Mouse (Mus musculus) CD4-positive, CD25-positive, alpha-beta regulatory T cell, adult 2 months (primary cell): Measurements from ENCODE around the gene Spin2d.
A peak's percentile ranks its signal among the peaks of the same experiment; 100 is the strongest.
"Not testable (repeated sequence)": the region's sequence is repeated elsewhere in the genome, so short reads cannot be mapped to it uniquely, and the experiment has no call there.

ENCODE experiments used
- DNase-seq: peaks from one replicate; pipeline ENCODE4 v3.0.0-alpha.2; 2012; ENCODE audit warnings: low read depth, low spot score

The Spin2d gene

GRCm38 (mm10) chrX:73176889-73177288 lies at the start of gene Spin2d:
Gene Spin2d, minus strand, starts transcription at chrX:73176989.
- not testable (repeated sequence) for DNase-seq

GRCm38 (mm10) chrX:73225365-73225764 lies 48.6 kb upstream of the Spin2d start:
- DNase-seq: no peak

- DNase-seq: peak; percentile 19
Measured at GRCm38 (mm10) chrX:73213819-73214564, 37.2 kb upstream of the Spin2d start, which contains the start of gene Xlr4b. Gene Xlr4b, plus strand, starts transcription at chrX:73214333.

GRCm38 (mm10) chrX:73191934-73192333 lies 15.1 kb upstream of the Spin2d start, which contains the start of gene Xlr3b:
Gene Xlr3b, plus strand, starts transcription at chrX:73192207.
- peak; percentile 47 for DNase-seq

GRCm38 (mm10) chrX:73149350-73149749 lies 27.4 kb downstream of the Spin2d start, which contains the start of gene DXBay18:
Gene DXBay18, minus strand, starts transcription at chrX:73149450.
- DNase-seq: not testable (repeated sequence)

GRCm38 (mm10) chrX:73148496-73148895 lies 28.3 kb downstream of the Spin2d start, which contains the start of gene Xlr5b:
Gene Xlr5b, plus strand, starts transcription at chrX:73148796.
- DNase-seq: not testable (repeated sequence)

- not testable (repeated sequence) for DNase-seq
Measured at GRCm38 (mm10) chrX:73143218-73143618, 33.6 kb downstream of the Spin2d start.
